Comparison of ENCODE assay signal across 20 mouse cellular contexts in genomic region chr9:85340303-85340702, GRCm38 (mm10). TPM values are rescaled to one million over a fixed set of nuclear protein-coding genes. Genes with fewer than 3 reads are reported as not detected.
DNase-seq lines count a peak whose midpoint lies in the region; ATAC-seq and TF ChIP-seq lines count a peak whose summit lies in the region.
"Had no signal": no experiment of that assay in that cellular context is flagged by ENCODE, and none has a peak within 500 bp of the region (broad histone marks: within the 10 kb centered on the region; RNA-seq: fewer than 3 reads in every experiment).

No protein-coding gene starts in this region.

- TF ChIP-seq EP300 in liver, postnatal 0 days (IDR thresholded peaks at IDR 0.05; ENCODE audit: low read depth), result peak; percentile 90

- H3K9me3 ChIP-seq in liver, postnatal 0 days (ENCODE audit: low read length), result no peaks in the 10 kb centered on the region
- H3K9me3 ChIP-seq in forebrain, postnatal 0 days (ENCODE audit: low read length), result no peaks in the 10 kb centered on the region
- H3K9me3 ChIP-seq: embryonic facial prominence, embryonic 12.5 days; forebrain, embryonic 12.5 days; heart, embryonic 13.5 days; lung, embryonic 15.5 days; midbrain, embryonic 13.5 days had no signal

- H3K4me3 ChIP-seq in liver, postnatal 0 days (ENCODE audit: low read depth, low read length), result no peak overlapping the region
- H3K4me3 ChIP-seq in forebrain, postnatal 0 days (ENCODE audit: low read depth, low read length), result no peak overlapping the region
- H3K4me3 ChIP-seq: embryonic facial prominence, embryonic 12.5 days; forebrain, embryonic 12.5 days; heart, embryonic 13.5 days; lung, embryonic 15.5 days; midbrain, embryonic 13.5 days had no signal

- H3K27ac ChIP-seq in liver, postnatal 0 days (ENCODE audit: low read depth), result no peak overlapping the region
- no peak overlapping the region for H3K27ac ChIP-seq in forebrain, postnatal 0 days (ENCODE audit: low read depth, low read length)
- H3K27ac ChIP-seq: embryonic facial prominence, embryonic 12.5 days; forebrain, embryonic 12.5 days; heart, embryonic 13.5 days; lung, embryonic 15.5 days; midbrain, embryonic 13.5 days had no signal

- DNase-seq in spleen, postnatal 36 days (ENCODE audit: low spot score in 2 of 2), result peak; percentile 65 to 70
- DNase-seq in spleen, adult 12 weeks (ENCODE audit: low spot score), result no peak
- DNase-seq in liver, postnatal 0 days, result no peak
- no peak for DNase-seq in cerebellum, adult 9-11 months
- DNase-seq in forebrain, postnatal 0 days, result no peak
- DNase-seq: adrenal gland, postnatal 14 days; cerebellum, postnatal 14 days; kidney, adult 18-20 months; kidney, postnatal 4 days; layer of hippocampus, postnatal 36 days; left cerebral cortex, postnatal 4 days had no signal

- no peak overlapping the region for H3K4me2 ChIP-seq in liver, postnatal 0 days (ENCODE audit: low read depth, low read length)
- H3K4me2 ChIP-seq in forebrain, postnatal 0 days (ENCODE audit: low read depth), result no peak overlapping the region
- H3K4me2 ChIP-seq: embryonic facial prominence, embryonic 12.5 days; forebrain, embryonic 12.5 days; heart, embryonic 13.5 days; lung, embryonic 15.5 days; midbrain, embryonic 13.5 days had no signal

- no peak overlapping the region for H3K9ac ChIP-seq in liver, postnatal 0 days (replicated peaks)
- no peak overlapping the region for H3K9ac ChIP-seq in forebrain, postnatal 0 days
- H3K9ac ChIP-seq: embryonic facial prominence, embryonic 12.5 days; forebrain, embryonic 12.5 days; heart, embryonic 13.5 days; lung, embryonic 15.5 days; midbrain, embryonic 13.5 days had no signal

- no peak for TF ChIP-seq CTCF in liver, postnatal 0 days (IDR thresholded peaks at IDR 0.05; ENCODE audit: low read depth)
- no peak for TF ChIP-seq CTCF in forebrain, postnatal 0 days (IDR thresholded peaks at IDR 0.05; ENCODE audit: low read depth)

- H3K4me1 ChIP-seq in liver, postnatal 0 days (ENCODE audit: insufficient read depth), result peaks cover 12% of the 10 kb centered on the region; the same call in 1 of the 2 replicates
- H3K4me1 ChIP-seq in forebrain, postnatal 0 days (ENCODE audit: insufficient read depth), result no peaks in the 10 kb centered on the region
- H3K4me1 ChIP-seq: embryonic facial prominence, embryonic 12.5 days; forebrain, embryonic 12.5 days; heart, embryonic 13.5 days; midbrain, embryonic 13.5 days had no signal

- no peaks in the 10 kb centered on the region for H3K27me3 ChIP-seq in liver, postnatal 0 days (ENCODE audit: insufficient read depth, low read length)
- H3K27me3 ChIP-seq in forebrain, postnatal 0 days (ENCODE audit: insufficient read depth, low read length), result no peaks in the 10 kb centered on the region
- H3K27me3 ChIP-seq: embryonic facial prominence, embryonic 12.5 days; forebrain, embryonic 12.5 days; heart, embryonic 13.5 days; lung, embryonic 15.5 days; midbrain, embryonic 13.5 days had no signal

- no peaks in the 10 kb centered on the region for H3K36me3 ChIP-seq in liver, postnatal 0 days (replicated peaks; ENCODE audit: insufficient read depth, low read length)
- no peaks in the 10 kb centered on the region for H3K36me3 ChIP-seq in forebrain, postnatal 0 days (ENCODE audit: insufficient read depth)
- H3K36me3 ChIP-seq: embryonic facial prominence, embryonic 12.5 days; forebrain, embryonic 12.5 days; heart, embryonic 13.5 days; lung, embryonic 15.5 days; midbrain, embryonic 13.5 days had no signal

- peak; percentile 86 for ATAC-seq in common myeloid progenitor, adult 5-6 weeks (replicated peaks; ENCODE audit: low read depth, poor library complexity, severe bottlenecking)
- peak; percentile 76 for ATAC-seq in liver, postnatal 0 days
- no peak for ATAC-seq in erythroid progenitor cell, adult 5-6 weeks (replicated peaks; ENCODE audit: low FRiP score, poor library complexity, severe bottlenecking)
- no peak for ATAC-seq in forebrain, postnatal 0 days
- ATAC-seq: midbrain, embryonic 13.5 days had no signal

- WGBS in liver, postnatal 0 days (ENCODE audit: insufficient replicate concordance), result 23% methylated on average over 3 of the region's 3 CpGs
- 69% methylated on average over 3 of the region's 3 CpGs for WGBS in forebrain, postnatal 0 days

RNA-seq across cellular contexts. Expression of gene Tent5a, which starts 13.2 kb away (rescaled TPM):
- total RNA-seq in common myeloid progenitor, adult 5-6 weeks (2017), result 23.4 and 32.7 TPM in 2 replicates
- 16.2 and 22.3 TPM in 2 replicates for polyA plus RNA-seq in liver, postnatal 0 days (2015; fragmentation: Nextera tagmentation; extraction: Ambion mirVana)
- total RNA-seq in erythroid progenitor cell, adult 5-6 weeks (2015; ENCODE audit: low replicate concordance), result 12.3 and 19.3 TPM in 2 replicates
- total RNA-seq in erythroid progenitor cell, adult 5-6 weeks (2017; ENCODE audit: low replicate concordance), result 5.3 and 5.5 TPM in 2 replicates
- total RNA-seq in forebrain, postnatal 0 days (2014; rRNA removed), result 2.6 and 6.0 TPM in 2 replicates
- 1.1 and 2.1 TPM in 2 replicates for polyA plus RNA-seq in forebrain, postnatal 0 days (2015; fragmentation: Nextera tagmentation; extraction: Ambion mirVana)

RNA-seq across cellular contexts. Expression of gene Gm11114, which starts 27.7 kb away (rescaled TPM):
- total RNA-seq in common myeloid progenitor, adult 5-6 weeks (2017), result not detected in 2 replicates
- not detected in 2 replicates for polyA plus RNA-seq in liver, postnatal 0 days (2015; fragmentation: Nextera tagmentation; extraction: Ambion mirVana)
- total RNA-seq in erythroid progenitor cell, adult 5-6 weeks (2015; ENCODE audit: low replicate concordance), result not detected in 2 replicates
- total RNA-seq in erythroid progenitor cell, adult 5-6 weeks (2017; ENCODE audit: low replicate concordance), result not detected in 2 replicates
- total RNA-seq in forebrain, postnatal 0 days (2014; rRNA removed), result not detected in 2 replicates
- not detected in 2 replicates for polyA plus RNA-seq in forebrain, postnatal 0 days (2015; fragmentation: Nextera tagmentation; extraction: Ambion mirVana)
- total RNA-seq: adrenal gland, postnatal 14 days; gastrocnemius, adult 8-10 months; layer of hippocampus, postnatal 36 days; left cerebral cortex, postnatal 4 days had no signal
- polyA plus RNA-seq: embryonic facial prominence, embryonic 12.5 days; forebrain, embryonic 12.5 days; heart, embryonic 13.5 days; hindbrain, embryonic 11.5 days; lung, embryonic 15.5 days; midbrain, embryonic 13.5 days had no signal

Comparison
In these comparisons a context has a peak if more than half of its experiments do, and no peak if none do; other contexts are left out.
1. DNase-seq: peak in spleen, postnatal 36 days (2 of 2); none in spleen, adult 12 weeks (single experiment), liver, postnatal 0 days (single experiment), cerebellum, adult 9-11 months (single experiment) and forebrain, postnatal 0 days (single experiment).
2. ATAC-seq: peak in common myeloid progenitor, adult 5-6 weeks (single experiment) and liver, postnatal 0 days (single experiment); none in erythroid progenitor cell, adult 5-6 weeks (single experiment) and forebrain, postnatal 0 days (single experiment).